In the genomic region with DNA sequence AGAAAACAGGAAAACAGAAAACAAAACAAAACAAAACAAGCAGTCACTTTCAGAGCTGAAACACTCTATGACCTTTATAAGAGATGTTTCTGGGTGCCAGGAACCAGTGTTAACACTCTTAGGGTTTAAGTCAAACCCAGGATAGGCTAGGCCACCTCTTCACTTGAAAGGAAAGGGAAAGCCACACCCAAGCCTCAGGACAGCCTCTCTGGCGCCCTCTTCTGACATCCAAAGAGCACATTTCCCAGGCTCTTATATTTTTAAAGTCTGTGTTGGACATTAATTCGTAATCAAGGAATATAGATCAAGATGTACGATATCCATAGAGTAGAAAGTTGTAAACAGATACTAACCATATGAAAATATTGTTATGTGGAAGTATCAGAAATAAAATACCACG, we compare ENCODE assay signal across 9 mouse cellular contexts. TPM values are rescaled to one million over a fixed set of nuclear protein-coding genes. Genes with fewer than 3 reads are reported as not detected.
DNase-seq lines count a peak whose midpoint lies in the region; ATAC-seq and TF ChIP-seq lines count a peak whose summit lies in the region.
"Had no signal": no experiment of that assay in that cellular context is flagged by ENCODE, and none has a peak within 500 bp of the region (broad histone marks: within the 10 kb centered on the region; RNA-seq: fewer than 3 reads in every experiment).

No protein-coding gene starts in this region.

- H3K27ac ChIP-seq in midbrain, postnatal 0 days (ENCODE audit: low read depth, low read length): no peak overlapping the region
- H3K27ac ChIP-seq in midbrain, embryonic 10.5 days (replicated peaks): no peak overlapping the region
- no peak overlapping the region for H3K27ac ChIP-seq in cortical plate, adult 2 months (ENCODE audit: insufficient read depth, low read length)
- no peak overlapping the region for H3K27ac ChIP-seq in small intestine, adult 2 months (ENCODE audit: insufficient read depth, low read depth, low read length)
- H3K27ac ChIP-seq: liver, embryonic 13.5 days had no signal

- peak; percentile 39 for DNase-seq in embryo, embryonic 10.5 days (ENCODE audit: low spot score)
- DNase-seq in embryo, embryonic 10 days (ENCODE audit: low spot score): no peak
- DNase-seq in midbrain, postnatal 0 days (ENCODE audit: low spot score): no peak
- DNase-seq in midbrain, embryonic 10.5 days (ENCODE audit: low spot score): no peak
- no peak for DNase-seq in ovary, postnatal 14 days (ENCODE audit: low spot score)
- DNase-seq in gastrocnemius, postnatal 14 days: no peak
- DNase-seq: liver, embryonic 13.5 days had no signal

- no peaks in the 10 kb centered on the region for H3K4me1 ChIP-seq in midbrain, postnatal 0 days (ENCODE audit: insufficient read depth, low read length)
- peaks cover 4% of the 10 kb centered on the region for H3K4me1 ChIP-seq in midbrain, embryonic 10.5 days
- H3K4me1 ChIP-seq in cortical plate, adult 2 months (ENCODE audit: control insufficient read depth, insufficient read depth, low read length): no peaks in the 10 kb centered on the region
- H3K4me1 ChIP-seq in small intestine, adult 2 months (ENCODE audit: control insufficient read depth, insufficient read depth, insufficient read length, low read length): no peaks in the 10 kb centered on the region
- H3K4me1 ChIP-seq: liver, embryonic 13.5 days had no signal

- no peaks in the 10 kb centered on the region for H3K9me3 ChIP-seq in midbrain, postnatal 0 days (ENCODE audit: low read length)
- no peaks in the 10 kb centered on the region for H3K9me3 ChIP-seq in midbrain, embryonic 10.5 days (replicated peaks)
- H3K9me3 ChIP-seq: liver, embryonic 13.5 days had no signal

- TF ChIP-seq POLR2A in cortical plate, adult 2 months (IDR thresholded peaks at IDR 0.05; ENCODE audit: extremely low read depth, insufficient read depth, low read length): no peak
- no peak for TF ChIP-seq POLR2A in small intestine, adult 2 months (IDR thresholded peaks at IDR 0.05; ENCODE audit: low read depth, low read length)

- H3K9ac ChIP-seq in midbrain, postnatal 0 days (replicated peaks; ENCODE audit: low read length, poor library complexity, severe bottlenecking): no peak overlapping the region
- H3K9ac ChIP-seq: liver, embryonic 13.5 days had no signal

- TF ChIP-seq CTCF in midbrain, postnatal 0 days (IDR thresholded peaks at IDR 0.05): peak; percentile 28
- TF ChIP-seq CTCF in cortical plate, adult 2 months (IDR thresholded peaks at IDR 0.05; ENCODE audit: extremely low read depth, insufficient read depth, low read length): peak; percentile 37; the same call in 1 of the 2 replicates
- TF ChIP-seq CTCF in small intestine, adult 2 months (IDR thresholded peaks at IDR 0.05; ENCODE audit: extremely low read depth, insufficient read length, insufficient replicate concordance, low read depth, low read length): peak; percentile 58; the same call in 1 of the 2 replicates

- no peaks in the 10 kb centered on the region for H3K36me3 ChIP-seq in midbrain, postnatal 0 days (ENCODE audit: insufficient read depth, low read length)
- no peaks in the 10 kb centered on the region for H3K36me3 ChIP-seq in midbrain, embryonic 10.5 days
- peaks cover 6% of the 10 kb centered on the region for H3K36me3 ChIP-seq in small intestine, adult 2 months (ENCODE audit: control insufficient read depth, insufficient read depth, low read length)
- H3K36me3 ChIP-seq: liver, embryonic 13.5 days had no signal

- no peak overlapping the region for H3K4me3 ChIP-seq in midbrain, postnatal 0 days (ENCODE audit: low read depth, low read length)
- no peak overlapping the region for H3K4me3 ChIP-seq in midbrain, embryonic 10.5 days
- H3K4me3 ChIP-seq in cortical plate, adult 2 months (ENCODE audit: insufficient read depth, low read length): no peak overlapping the region
- H3K4me3 ChIP-seq in small intestine, adult 2 months (ENCODE audit: low read depth, low read length): no peak overlapping the region
- H3K4me3 ChIP-seq: liver, embryonic 13.5 days had no signal

- H3K4me2 ChIP-seq in midbrain, postnatal 0 days (ENCODE audit: low read depth, low read length, poor library complexity, severe bottlenecking): no peak overlapping the region
- H3K4me2 ChIP-seq: liver, embryonic 13.5 days had no signal

- 48% methylated on average over 4 of the region's 4 CpGs for WGBS in midbrain, postnatal 0 days
- 47% methylated on average over 4 of the region's 4 CpGs for WGBS in midbrain, embryonic 10.5 days
- WGBS in small intestine, adult 2 months: 52% methylated on average over 4 of the region's 4 CpGs

- intact Hi-C loops in gastrocnemius, postnatal 14 days (cut with DNase I; ENCODE audit: low total_unique reads): loop anchor here (10.0 kb wide), 1 partner anchor 225 kb away; no protein-coding TSS in a partner anchor

- no peaks in the 10 kb centered on the region for H3K27me3 ChIP-seq in midbrain, postnatal 0 days (ENCODE audit: insufficient read depth, low read length)
- H3K27me3 ChIP-seq in midbrain, embryonic 10.5 days (ENCODE audit: low read depth, poor library complexity, severe bottlenecking): no peaks in the 10 kb centered on the region
- no peaks in the 10 kb centered on the region for H3K27me3 ChIP-seq in small intestine, adult 2 months (ENCODE audit: control insufficient read depth, insufficient read depth, low read length)
- H3K27me3 ChIP-seq: liver, embryonic 13.5 days had no signal

- no peak for ATAC-seq in midbrain, postnatal 0 days (ENCODE audit: low FRiP score)

RNA-seq across cellular contexts. Expression of gene Gnb5, which starts 16.5 kb away (rescaled TPM):
- total RNA-seq in midbrain, postnatal 0 days (2014; rRNA removed): 76.9 and 79.4 TPM in 2 replicates
- 97.2 and 97.5 TPM in 2 replicates for polyA plus RNA-seq in midbrain, postnatal 0 days (2015; fragmentation: Nextera tagmentation; extraction: Ambion mirVana)
- 29.3 and 30.9 TPM in 2 replicates for polyA plus RNA-seq in midbrain, embryonic 10.5 days (2016; fragmentation: Nextera tagmentation; extraction: Ambion mirVana)
- polyA plus RNA-seq in cortical plate, adult 2 months (2012; rRNA removed): 154 and 172 TPM in 2 replicates
- polyA plus RNA-seq in small intestine, adult 2 months (2012; rRNA removed): 3.9 and 7.3 TPM in 2 replicates
- total RNA-seq in gastrocnemius, postnatal 14 days (2021): 10 to 100 TPM in 1 of 2 experiments, 1 to 10 TPM in 1; 7.4 to 11.3 TPM

RNA-seq across cellular contexts. Expression of gene Myo5c, which starts 57.7 kb away (rescaled TPM):
- 0.22 and 0.61 TPM in 2 replicates for total RNA-seq in midbrain, postnatal 0 days (2014; rRNA removed)
- 0.36 and 0.62 TPM in 2 replicates for polyA plus RNA-seq in midbrain, postnatal 0 days (2015; fragmentation: Nextera tagmentation; extraction: Ambion mirVana)
- polyA plus RNA-seq in midbrain, embryonic 10.5 days (2016; fragmentation: Nextera tagmentation; extraction: Ambion mirVana): 0.52 and 0.77 TPM in 2 replicates
- polyA plus RNA-seq in cortical plate, adult 2 months (2012; rRNA removed): 5.0 and 5.9 TPM in 2 replicates
- polyA plus RNA-seq in small intestine, adult 2 months (2012; rRNA removed): 10.9 and 12.1 TPM in 2 replicates
- total RNA-seq in gastrocnemius, postnatal 14 days (2021): 1 to 10 TPM; 5.9 to 9.6 TPM

RNA-seq across cellular contexts. Expression of gene Bcl2l10, which starts 58.0 kb away (rescaled TPM):
- total RNA-seq in midbrain, postnatal 0 days (2014; rRNA removed): not detected in 2 replicates
- polyA plus RNA-seq in midbrain, postnatal 0 days (2015; fragmentation: Nextera tagmentation; extraction: Ambion mirVana): not detected in 2 replicates
- polyA plus RNA-seq in midbrain, embryonic 10.5 days (2016; fragmentation: Nextera tagmentation; extraction: Ambion mirVana): not detected in 2 replicates
- 0.13 TPM in 2 replicates for polyA plus RNA-seq in cortical plate, adult 2 months (2012; rRNA removed)
- polyA plus RNA-seq in small intestine, adult 2 months (2012; rRNA removed): not detected in 2 replicates
- not detected for total RNA-seq in gastrocnemius, postnatal 14 days (2021)
- polyA plus RNA-seq: liver, embryonic 13.5 days had no signal
